Mouse (Mus musculus) MN1 (cell line): ENCODE data around the gene Mxra7.

Source experiments
- DNase-seq: peaks from one replicate; pipeline ENCODE4 v3.0.0-alpha.2; 2016; ENCODE audit warnings: low spot score

Mxra7 gene

GRCm38 (mm10) chr11:116769873-116770272 lies 58.0 kb downstream of the Mxra7 start:
- DNase-seq: no peak

- DNase-seq: no peak
Measured at GRCm38 (mm10) chr11:116764946-116765345, 62.9 kb downstream of the Mxra7 start.

GRCm38 (mm10) chr11:116764346-116764745 lies 63.5 kb downstream of the Mxra7 start:
- no peak for DNase-seq

GRCm38 (mm10) chr11:116755191-116755590 lies 72.7 kb downstream of the Mxra7 start:
- DNase-seq: no peak

GRCm38 (mm10) chr11:116753674-116754470 lies 74.0 kb downstream of the Mxra7 start:
- no peak for DNase-seq
